Mouse (Mus musculus) layer of hippocampus, adult 18-20 months (tissue): ENCODE measurements around the gene St3gal2. TPM values are rescaled to one million over a fixed set of nuclear protein-coding genes. Genes with fewer than 3 reads are reported as not detected.
A peak's percentile ranks its signal among the peaks of the same experiment; 100 is the strongest.
"Not testable (repeated sequence)": the region's sequence is repeated elsewhere in the genome, so short reads cannot be mapped to it uniquely, and the experiment has no call there.

Experiments used
- DNase-seq, 2 experiments: peaks; one replicate each; pipeline ENCODE4 v3.0.0; 2022; ENCODE audit warnings: low spot score in 2 of 2
- microRNA-seq, 2 experiments: library from miRNA; unstranded; fragments of <30 nt; microRNA quantifications; one replicate each; pipeline ENCODE4 v1.2.0; 2021
- total RNA-seq, 2 experiments: library from RNA; stranded (reverse); gene quantifications; 2 replicates each; pipeline ENCODE4 v1.2.3; 2021

St3gal2 gene
- total RNA-seq, 2 experiments from 2014 or later = 101 to 103 TPM

DNA sequence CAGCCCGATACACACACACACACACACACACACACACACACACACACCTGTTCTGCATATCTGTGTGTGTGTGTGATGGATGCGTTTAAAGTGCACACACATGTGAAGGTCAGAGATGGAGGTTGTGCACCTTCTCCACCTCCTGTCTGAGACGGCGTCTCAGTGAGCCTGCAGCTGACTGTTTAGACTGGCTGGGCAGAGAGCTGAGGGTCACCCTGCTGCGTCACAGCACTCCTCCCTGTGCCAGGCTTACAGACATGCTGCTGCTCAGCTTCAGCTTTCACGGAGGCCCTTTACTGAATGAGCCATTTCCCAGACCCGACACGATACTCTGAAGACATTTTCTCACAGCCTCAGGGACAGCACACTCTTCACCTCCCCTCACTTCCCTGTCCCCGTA is 70.3 kb downstream of the St3gal2 start:
- DNase-seq = no peak

DNA sequence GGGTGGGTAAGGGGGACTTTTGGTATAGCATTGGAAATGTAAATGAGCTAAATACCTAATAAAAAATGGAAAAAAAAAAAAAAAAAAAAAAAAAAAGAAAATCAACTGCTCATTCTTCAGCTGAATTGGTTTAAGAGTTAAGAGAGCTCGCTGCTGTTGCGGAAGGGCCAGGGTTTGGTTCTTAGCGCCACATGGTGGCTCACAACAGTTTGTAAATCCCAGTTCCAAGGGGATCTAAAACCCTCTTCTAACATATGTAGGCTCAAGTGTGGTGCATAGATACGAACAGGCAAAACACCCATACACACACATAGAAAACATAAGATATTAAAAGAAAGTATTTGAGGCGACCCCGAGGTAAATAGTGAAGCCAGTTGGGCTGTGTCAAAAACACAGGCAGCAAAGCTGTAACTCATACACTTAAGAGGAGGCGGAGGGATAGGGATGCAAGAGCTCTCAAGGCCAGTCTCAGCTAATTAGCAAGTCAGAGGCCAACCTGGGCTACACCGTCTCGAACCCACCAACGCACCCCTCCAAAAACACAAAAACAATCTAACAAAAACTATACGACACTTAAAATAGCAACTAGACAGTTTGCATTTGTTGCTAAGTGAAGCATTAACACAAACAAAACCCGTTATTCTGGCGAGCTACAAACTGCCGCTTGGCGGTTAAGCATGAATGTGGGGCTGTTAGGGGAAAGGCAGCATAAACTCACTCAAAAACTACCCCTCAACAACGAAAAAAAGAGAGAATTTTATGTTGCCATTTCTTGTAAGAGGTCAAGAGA is 77.1 kb downstream of the St3gal2 start:
- no peak for DNase-seq

DNA sequence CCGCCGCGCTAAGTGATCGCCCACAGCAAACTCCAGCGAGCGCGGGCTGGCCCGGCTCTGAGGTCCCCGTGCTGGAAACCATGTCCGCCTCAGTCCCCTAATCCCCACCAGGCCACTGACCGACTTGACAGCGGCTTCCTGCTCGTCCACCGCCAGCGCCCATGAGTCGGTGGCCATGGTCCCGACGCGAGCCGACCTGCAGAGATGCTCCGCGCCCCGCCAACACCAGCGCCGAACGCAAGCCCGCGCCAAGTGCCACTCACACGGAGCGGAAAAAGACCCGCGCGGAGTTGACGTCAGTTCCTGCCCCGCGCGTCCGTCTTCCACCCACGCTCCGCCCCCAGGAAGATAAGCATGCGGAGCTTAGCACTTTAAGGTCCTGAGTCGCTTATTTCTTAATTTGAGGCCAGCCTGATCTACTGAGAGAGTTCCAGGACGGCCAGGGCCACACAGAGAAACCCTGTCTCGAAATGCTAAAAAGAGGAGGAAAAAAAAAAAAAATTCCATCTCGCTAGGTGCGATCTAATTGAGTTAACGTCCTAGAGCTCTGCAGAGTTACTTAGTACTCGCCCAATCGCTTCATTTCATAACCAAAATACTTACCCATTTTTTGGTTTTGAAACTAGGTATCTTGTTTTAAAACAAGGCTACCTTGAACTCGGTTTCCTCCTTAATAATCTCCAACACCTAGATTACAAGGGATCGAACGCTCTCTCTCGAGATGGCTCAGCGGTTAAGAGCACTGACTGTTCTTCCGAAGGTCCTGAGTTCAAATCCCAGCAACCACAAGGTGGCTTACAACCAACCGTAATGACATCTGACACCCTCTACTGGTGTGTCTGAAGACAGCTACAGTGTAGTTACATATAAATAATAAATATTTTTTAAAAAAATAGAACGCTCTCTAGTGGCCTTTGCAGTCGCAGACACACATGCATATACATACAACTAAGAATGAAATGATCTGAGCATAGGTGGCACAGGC is 78.1 kb downstream of the St3gal2 start, which contains the start of gene Ddx19a:
TSS of gene Ddx19a (minus strand) at position 254 of the 985 bp plus-strand sequence.
- peak; percentile 82 to 94 for DNase-seq

- DNase-seq = not testable (repeated sequence)
These were observed 90.7 kb downstream of the St3gal2 start for GRCm38 (mm10) chr8:111010230-111010991.

Small RNA genes lying within 50 kb of the gene (microRNA-seq; reads per million reads assigned to microRNA genes)
- gene Mir3473d = 0.25 to 0.98 reads per million in 2 experiments

Other genes starting within 250 kb of the St3gal2 start
- 100 to 1,000 TPM; 213 to 214 TPM for gene Mtss1l, start 198.4 kb upstream of the St3gal2 start, total RNA-seq
- 10 to 100 TPM; 71.0 to 72.6 TPM for gene Il34, start 114.0 kb upstream of the St3gal2 start, total RNA-seq
- 10 to 100 TPM; 60.9 to 61.3 TPM for gene Cog4, start 73.3 kb upstream of the St3gal2 start, total RNA-seq
- 10 to 100 TPM; 69.7 to 71.3 TPM for gene Sf3b3, start 73.1 kb upstream of the St3gal2 start, total RNA-seq
- gene Fuk, start 17.4 kb upstream of the St3gal2 start, total RNA-seq = 10 to 100 TPM; 22.3 to 22.4 TPM
- gene Ddx19a, start 77.9 kb downstream of the St3gal2 start, total RNA-seq = 10 to 100 TPM; 26.5 to 28.6 TPM
- gene Ddx19b, start 111.8 kb downstream of the St3gal2 start, total RNA-seq = 10 to 100 TPM; 15.6 to 17.7 TPM
- 10 to 100 TPM; 82.2 to 91.4 TPM for gene Aars, start 113.2 kb downstream of the St3gal2 start, total RNA-seq
- gene Exosc6, start 136.4 kb downstream of the St3gal2 start, total RNA-seq = not detected
- gene Clec18a, start 172.5 kb downstream of the St3gal2 start, total RNA-seq = 1 to 10 TPM; 1.6 to 2.2 TPM
- 10 to 100 TPM; 24.3 to 27.0 TPM for gene Pdpr, start 174.7 kb downstream of the St3gal2 start, total RNA-seq